Mouse (Mus musculus): ENCODE results near the gene Mrps10.

Gene Mrps10

GRCm38 (mm10) chr17:47368401-47369086, at the start of gene Mrps10:
Gene Mrps10 (plus strand): TSS chr17:47368887.
- DNase-seq = peak; percentile 87 to 93

- no peak for DNase-seq
These were observed 49.6 kb upstream of the Mrps10 start for GRCm38 (mm10) chr17:47318972-47319625.

GRCm38 (mm10) chr17:47319761-47320160, 48.9 kb upstream of the Mrps10 start:
- no peak for DNase-seq

- DNase-seq = no peak
These were observed 46.3 kb upstream of the Mrps10 start for GRCm38 (mm10) chr17:47322128-47322990.

DNA sequence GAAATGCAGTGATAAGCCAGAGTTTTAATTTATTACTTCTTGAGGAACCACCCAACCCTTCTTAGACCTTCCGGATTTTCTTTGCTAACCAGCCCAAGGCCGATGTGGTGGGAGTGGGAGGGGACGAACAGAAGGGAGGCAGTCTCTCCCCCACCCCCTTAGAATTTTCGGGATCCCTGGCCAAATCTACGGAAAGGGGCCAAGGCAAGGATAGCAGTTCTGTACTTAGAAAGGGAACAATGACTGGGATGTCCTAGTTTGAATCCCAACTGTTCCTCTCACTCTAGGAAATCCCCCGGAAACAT, 45.7 kb upstream of the Mrps10 start:
- DNase-seq = no peak

DNA sequence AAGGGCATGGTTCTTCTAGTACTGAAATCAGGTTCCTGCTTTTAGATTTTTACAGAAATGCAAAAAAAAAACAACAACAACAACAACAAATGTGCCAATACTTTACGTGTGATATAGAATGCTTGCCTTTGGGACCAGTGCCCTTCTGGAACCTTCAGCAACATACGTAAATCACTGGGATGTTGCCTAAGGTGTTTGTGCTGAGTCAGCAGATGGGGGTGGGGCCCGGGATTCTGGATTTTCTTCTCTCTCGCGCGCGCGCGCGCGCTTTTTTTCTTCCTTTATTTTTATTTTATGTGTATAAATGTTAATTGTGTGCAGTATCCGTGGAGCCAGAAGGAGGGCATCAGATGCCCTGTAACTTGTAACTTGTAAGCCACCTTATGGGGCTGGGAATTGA, 41.1 kb upstream of the Mrps10 start:
- DNase-seq = no peak

- DNase-seq = no peak
These were observed 40.7 kb upstream of the Mrps10 start for GRCm38 (mm10) chr17:47327969-47328368.

DNA sequence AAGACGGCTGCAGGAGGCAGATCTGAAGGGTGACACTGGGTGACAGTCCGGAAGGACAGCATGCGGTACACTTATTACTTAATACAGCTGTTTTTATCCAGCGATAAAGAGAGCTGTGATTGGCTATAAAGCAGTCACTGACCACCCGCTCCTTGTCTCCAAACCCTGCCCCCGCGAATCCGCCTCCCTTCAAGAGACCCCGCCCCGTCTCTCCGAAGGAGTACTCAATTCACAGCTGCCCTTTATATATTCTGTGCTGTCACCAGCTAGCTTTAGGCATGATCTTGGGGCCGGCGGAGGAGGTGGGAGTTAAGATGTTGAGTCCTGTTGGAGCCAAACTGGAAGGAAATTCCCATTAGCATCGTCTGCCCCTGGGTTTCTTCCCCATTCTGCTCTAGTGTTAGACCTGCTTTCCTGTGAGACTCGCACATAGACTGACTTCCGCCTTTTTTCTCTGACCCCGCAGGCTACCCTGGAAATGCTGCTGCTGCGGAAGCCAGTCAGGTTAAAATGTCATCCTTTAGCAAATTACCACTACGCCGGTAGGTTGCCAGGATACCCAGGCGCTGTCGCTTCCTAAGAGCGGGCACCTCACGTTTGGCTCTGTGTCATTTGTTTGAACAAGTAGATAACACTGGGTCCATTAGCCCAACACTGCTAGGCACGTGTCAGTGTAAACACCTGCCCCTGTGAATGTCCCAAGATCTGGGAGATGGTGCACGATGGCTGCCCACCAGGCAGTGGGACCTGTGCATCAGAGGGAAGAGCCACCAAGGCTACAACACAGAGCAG, 39.9 kb upstream of the Mrps10 start:
- no peak for DNase-seq

DNA sequence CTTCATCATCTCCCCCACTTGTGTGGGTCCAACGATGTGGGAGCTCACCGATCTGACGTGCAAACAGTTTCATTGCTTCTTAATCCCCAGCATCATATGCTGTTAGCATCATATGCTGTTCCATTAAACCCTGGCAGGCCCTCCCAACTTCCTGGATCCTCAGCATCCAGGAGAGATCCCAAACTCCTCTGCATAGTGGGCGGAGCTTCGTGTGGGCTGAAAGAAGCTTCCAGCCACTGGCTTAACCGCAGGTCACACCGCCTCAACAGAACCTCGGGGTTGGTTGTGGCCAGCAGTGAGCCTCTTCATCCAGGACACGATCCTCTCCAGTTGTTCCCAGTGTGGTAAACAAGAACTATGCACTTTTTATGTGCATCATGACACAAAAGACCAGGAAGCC, 38.1 kb upstream of the Mrps10 start:
- DNase-seq = no peak

DNA sequence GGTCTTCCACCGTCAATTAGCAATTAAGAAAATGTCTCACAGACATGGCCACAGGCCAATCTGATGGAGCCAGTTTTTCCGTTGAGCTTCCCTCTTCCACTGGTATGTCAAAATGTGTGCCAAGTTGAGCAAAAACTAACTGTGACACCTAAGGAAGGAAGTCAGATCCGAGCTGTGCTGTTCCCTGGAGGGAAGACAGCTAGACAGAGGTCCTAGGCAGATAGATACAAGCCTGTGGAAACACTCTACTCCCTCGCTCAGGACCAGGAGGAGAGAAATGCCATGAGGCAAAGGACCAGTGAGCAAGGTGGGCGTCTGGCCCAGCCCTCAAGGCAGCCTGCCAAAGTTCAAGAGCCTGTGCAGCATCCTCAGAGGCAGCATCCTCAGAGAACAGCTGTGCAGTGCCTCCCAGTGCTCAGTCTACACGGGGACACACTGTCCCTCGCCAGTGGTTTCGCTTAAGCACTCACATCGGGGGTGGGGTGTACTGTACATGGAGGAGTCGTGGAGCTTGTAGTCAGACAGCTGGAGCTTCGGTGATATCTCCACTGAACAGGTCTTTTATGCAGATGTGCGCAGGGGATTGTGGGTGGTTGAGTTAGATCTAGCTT, 36.6 kb upstream of the Mrps10 start:
- DNase-seq = peak in 1 of 2 experiments; percentile 14

- DNase-seq = peak in 1 of 2 experiments; percentile 30
These were observed 36.0 kb upstream of the Mrps10 start for GRCm38 (mm10) chr17:47332664-47333063.

DNA sequence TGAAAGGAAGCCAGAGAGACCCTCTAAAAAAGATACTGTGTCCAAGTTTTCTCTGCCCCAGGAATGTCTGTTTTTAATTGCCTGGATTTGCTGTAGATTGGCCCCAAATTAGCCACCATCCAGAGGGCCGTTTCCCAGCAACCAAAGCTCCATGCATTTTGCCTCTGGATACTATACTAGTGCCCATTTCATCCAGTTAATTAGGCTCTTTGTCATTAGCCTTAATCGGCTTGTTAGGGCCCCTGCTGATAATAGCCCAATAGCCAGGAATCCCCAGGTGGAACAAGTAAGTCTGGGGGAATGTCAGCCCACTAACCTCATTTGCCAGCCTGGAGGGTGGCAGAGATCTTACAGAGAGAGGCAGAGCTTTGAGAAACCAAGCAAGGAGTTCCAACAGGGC, 35.3 kb upstream of the Mrps10 start:
- DNase-seq = no peak

DNA sequence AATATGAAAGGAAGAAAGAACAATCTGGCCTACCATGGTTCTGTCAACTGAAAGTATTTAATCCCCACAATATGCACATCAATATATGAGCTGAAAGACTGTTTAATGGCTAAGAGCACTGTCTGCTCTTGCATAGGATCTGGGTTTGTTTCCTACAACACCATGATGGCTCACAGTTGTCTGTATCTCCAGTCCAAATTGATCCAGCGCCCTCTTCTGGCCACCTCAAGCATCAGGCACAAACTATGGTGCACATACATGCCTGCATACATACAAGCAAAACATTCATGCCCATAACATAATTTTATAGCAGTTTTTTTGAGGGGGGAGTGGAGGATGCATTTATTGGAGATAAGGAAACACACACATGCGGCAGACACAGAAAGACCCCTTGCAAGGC, 25.6 kb upstream of the Mrps10 start:
- no peak for DNase-seq

GRCm38 (mm10) chr17:47349721-47350319, 18.9 kb upstream of the Mrps10 start:
- no peak for DNase-seq

DNA sequence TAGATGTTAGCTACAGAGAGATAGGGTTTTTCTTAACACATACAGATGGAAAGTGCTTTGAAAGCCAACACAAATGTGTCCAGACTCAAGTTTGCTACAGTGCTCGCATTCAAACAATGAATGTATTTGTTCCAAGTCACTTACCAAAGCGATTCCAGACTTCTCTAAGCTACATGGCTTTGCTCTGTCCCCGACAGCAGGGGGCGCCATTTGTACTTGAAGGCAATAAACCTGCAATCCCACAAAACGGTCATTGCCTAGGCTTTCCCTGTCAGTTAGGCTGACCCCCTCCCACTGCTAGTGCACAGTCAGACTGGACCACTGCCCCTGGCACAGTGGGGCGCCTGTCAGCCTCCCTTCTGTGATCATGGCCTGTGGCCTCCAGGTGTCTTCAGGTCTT, 8.7 kb upstream of the Mrps10 start:
- peak; percentile 19 to 66 for DNase-seq

DNA sequence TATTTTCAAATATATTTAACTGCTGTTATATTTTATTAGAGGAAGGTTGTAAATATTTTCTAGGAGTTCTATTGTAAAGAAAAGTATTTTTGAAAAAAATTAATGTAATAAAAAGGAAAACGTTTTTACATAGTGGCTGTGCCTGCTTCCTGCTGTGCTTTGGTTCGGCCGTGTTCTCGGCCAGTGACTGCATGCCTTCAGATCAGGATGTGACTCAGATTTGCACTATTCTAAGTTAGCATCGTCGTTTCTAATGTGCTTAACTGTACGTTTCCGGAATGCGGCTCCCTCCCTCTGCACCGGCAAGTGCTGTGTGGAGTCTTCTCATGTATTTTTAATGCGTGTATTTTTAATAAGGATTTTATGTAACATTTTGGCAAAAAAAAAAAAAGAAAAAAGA, 7.3 kb upstream of the Mrps10 start:
- no peak for DNase-seq

- DNase-seq = peak in 1 of 2 experiments; percentile 49
These were observed 378 bp downstream of the Mrps10 start for GRCm38 (mm10) chr17:47369087-47369443.

DNA sequence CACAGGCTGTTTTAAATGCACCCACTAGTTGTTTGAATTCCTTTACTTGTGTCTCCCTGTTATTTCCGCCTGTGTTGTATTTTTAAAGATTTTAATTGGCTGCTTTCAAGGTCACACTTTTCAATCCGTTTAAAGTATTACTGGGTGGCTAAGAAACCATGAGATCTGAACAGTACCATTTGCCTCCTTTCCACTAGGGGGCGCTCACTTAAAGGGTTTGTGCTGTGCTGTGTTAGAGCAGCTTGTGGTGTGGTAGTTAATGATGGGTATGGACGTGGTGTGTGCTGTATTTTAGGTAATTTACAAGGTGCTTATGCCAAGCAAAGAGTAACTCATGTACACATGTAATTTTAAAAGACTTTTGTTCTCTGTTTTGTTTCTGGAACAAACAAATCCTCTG, 2.8 kb downstream of the Mrps10 start:
- DNase-seq = peak; percentile 56 to 77

- DNase-seq = no peak
These were observed 5.3 kb downstream of the Mrps10 start for GRCm38 (mm10) chr17:47373991-47374390.

DNA sequence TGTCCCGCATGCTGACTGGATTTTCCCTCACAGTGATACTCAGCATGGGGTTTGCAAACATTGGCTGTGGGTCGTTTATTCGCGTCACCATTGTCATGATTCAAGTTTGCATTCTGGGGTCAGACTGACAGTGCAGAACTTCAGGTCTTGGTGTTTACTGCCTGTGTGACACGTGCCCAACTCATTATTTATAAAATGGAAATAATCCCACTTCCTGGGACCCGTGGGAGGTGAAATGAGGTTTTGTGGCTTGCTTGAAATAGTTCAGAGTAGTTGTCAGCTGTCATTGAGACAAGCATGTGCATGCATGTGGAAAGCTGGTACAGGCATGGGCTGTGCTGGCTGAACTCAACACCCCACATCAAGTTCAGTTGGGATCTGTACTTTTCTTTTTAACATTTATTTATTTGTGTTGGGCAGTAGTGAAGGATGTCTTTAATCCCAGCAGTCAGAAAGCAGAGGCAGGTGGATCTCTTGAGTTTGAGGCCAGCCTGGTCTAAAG, 8.1 kb downstream of the Mrps10 start:
- DNase-seq = no peak

DNA sequence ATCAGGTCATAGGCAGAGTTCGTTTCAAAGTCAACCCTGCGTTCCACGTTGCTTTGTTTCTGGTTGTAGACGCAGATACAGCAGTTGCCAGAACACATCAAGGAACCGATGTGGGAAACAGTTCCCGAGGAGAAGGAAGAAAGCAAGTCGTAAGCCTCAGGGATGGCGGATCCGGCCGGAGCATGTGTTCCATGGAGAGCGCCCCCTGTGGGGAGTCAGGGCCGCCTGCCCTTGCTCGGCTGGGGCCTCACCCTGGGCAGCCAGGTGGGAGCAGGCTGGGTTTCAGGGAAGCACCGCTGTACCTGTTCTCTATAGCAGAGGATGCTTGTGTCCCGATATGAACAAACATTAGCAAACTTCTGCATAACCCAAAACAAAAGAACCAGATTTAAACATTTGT, 9.4 kb downstream of the Mrps10 start:
- DNase-seq = peak in 1 of 2 experiments; percentile 13

DNA sequence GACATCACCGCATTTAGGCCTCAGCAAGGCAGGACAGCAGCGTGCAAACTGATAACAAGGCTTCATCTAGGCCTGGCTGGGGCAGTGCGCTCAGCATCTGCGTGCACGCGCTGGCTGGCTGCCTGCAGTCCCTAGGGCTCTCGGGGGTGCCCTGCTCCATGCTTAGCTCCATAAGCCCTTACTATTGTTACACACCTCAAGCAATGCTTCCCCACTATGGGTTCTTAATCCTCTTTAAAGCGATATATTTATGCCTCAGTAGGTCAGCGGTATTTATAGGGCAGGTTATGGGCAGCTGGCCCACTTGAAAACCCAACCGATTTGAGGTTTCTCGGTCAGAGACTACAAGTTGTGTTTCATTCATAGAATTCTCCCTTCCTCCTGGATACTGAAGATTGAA, 13.2 kb downstream of the Mrps10 start:
- DNase-seq = no peak
